Mouse (Mus musculus) C2C12 (cell line): ENCODE results near the gene Crygd. TPM values are rescaled to one million over a fixed set of nuclear protein-coding genes. Genes with fewer than 3 reads are reported as not detected.

Experiments used
- H3K27me3 ChIP-seq: one replicate; pipeline ENCODE4 v1.6.1; 2011; ENCODE audit not compliant: control insufficient read depth, insufficient read depth, insufficient read length
- H3K36me3 ChIP-seq: one replicate; pipeline ENCODE4 v1.6.1; 2011; ENCODE audit not compliant: control insufficient read depth, insufficient read depth
- H3K4me3 ChIP-seq: one replicate; pipeline ENCODE4 v1.5.1; 2011; ENCODE audit warnings: mild to moderate bottlenecking, control low read depth; ENCODE audit not compliant: poor library complexity, insufficient read depth, severe bottlenecking
- H3K79me2 ChIP-seq: one replicate; pipeline ENCODE4 v1.6.1; 2011; ENCODE audit not compliant: control insufficient read depth, insufficient read depth
- H3K79me3 ChIP-seq: one replicate; pipeline ENCODE4 v1.6.1; 2011; ENCODE audit warnings: low read depth, control low read depth
- H3ac ChIP-seq: one replicate; pipeline ENCODE3; 2011; ENCODE audit warnings: low read depth; ENCODE audit not compliant: control insufficient read depth, insufficient read length
- CEBPB ChIP-seq: IDR thresholded peaks from one replicate; pipeline ENCODE4 v1.6.1; 2011; ENCODE audit warnings: low read depth, mild to moderate bottlenecking, control low read depth, moderate library complexity
- CTCF ChIP-seq: IDR thresholded peaks from one replicate; pipeline ENCODE4 v1.5.1; 2011; ENCODE audit not compliant: control insufficient read depth, insufficient read depth, insufficient read length
- FOSL1 ChIP-seq: IDR thresholded peaks from one replicate; pipeline ENCODE4 v1.8.0; 2011; ENCODE audit warnings: mild to moderate bottlenecking, low read length; ENCODE audit not compliant: poor library complexity, insufficient read depth, severe bottlenecking
- MAX ChIP-seq: IDR thresholded peaks from one replicate; pipeline ENCODE4 v1.6.1; 2011; ENCODE audit warnings: mild to moderate bottlenecking, control low read depth
- MYOD1 ChIP-seq: IDR thresholded peaks from one replicate; pipeline ENCODE4 v1.6.1; 2011; ENCODE audit warnings: low read depth; ENCODE audit not compliant: control insufficient read depth, insufficient read length
- MYOG ChIP-seq: IDR thresholded peaks from one replicate; pipeline ENCODE4 v1.6.1; 2011; ENCODE audit not compliant: control insufficient read depth, insufficient read length; ENCODE audit errors: extremely low read depth
- USF1 ChIP-seq: IDR thresholded peaks from one replicate; pipeline ENCODE4 v1.6.1; 2011; ENCODE audit warnings: low read depth, mild to moderate bottlenecking, control low read depth, moderate library complexity
- polyA plus RNA-seq: library from polyadenylated mRNA; unstranded; fragments of >200 nt; fragmentation: generic; extraction: Trizol; gene quantifications from one replicate; pipeline ENCODE4 v1.2.1, GENCODE M21; 2012; ENCODE audit warnings: missing spikeins

Crygd gene
- polyA plus RNA-seq, 1 experiment: not detected

GRCm38 (mm10) chr1:65048781-65049180 is 14.5 kb downstream of the Crygd start:
- Histone ChIP-seq H3K79me2 (no peaks in the 10 kb centered on the region), H3K79me3 (no peaks in the 10 kb centered on the region), H3K4me3 (no peak overlapping the region), H3ac (no peak overlapping the region), H3K27me3 (peaks cover 4% of the 10 kb centered on the region), H3K36me3 (no peaks in the 10 kb centered on the region)
- no peak for TF ChIP-seq MYOD1
- TF ChIP-seq FOSL1: no peak

GRCm38 (mm10) chr1:65046401-65047109 is 16.7 kb downstream of the Crygd start:
- no peak overlapping the region for H3K4me3 ChIP-seq
- TF ChIP-seq MAX (no peak), USF1 (no peak), CTCF (no peak), CEBPB (no peak), MYOD1 (no peak)

GRCm38 (mm10) chr1:65043433-65043832 is 19.8 kb downstream of the Crygd start:
- Histone ChIP-seq H3ac (no peak overlapping the region), H3K27me3 (peaks cover 4% of the 10 kb centered on the region), H3K36me3 (no peaks in the 10 kb centered on the region), H3K79me2 (no peaks in the 10 kb centered on the region), H3K4me3 (no peak overlapping the region), H3K79me3 (no peaks in the 10 kb centered on the region)
- TF ChIP-seq MAX: no peak
- TF ChIP-seq MYOG: no peak
- TF ChIP-seq FOSL1: no peak
- TF ChIP-seq CTCF: no peak
- no peak for TF ChIP-seq MYOD1
- TF ChIP-seq USF1: no peak
- no peak for TF ChIP-seq CEBPB

More at GRCm38 (mm10) chr1:65046401-65047109, 16.7 kb downstream of the Crygd start:
- H3K79me3 ChIP-seq: no peaks in the 10 kb centered on the region
- H3ac ChIP-seq: no peak overlapping the region
- peaks cover 4% of the 10 kb centered on the region for H3K27me3 ChIP-seq
- no peaks in the 10 kb centered on the region for H3K79me2 ChIP-seq
- no peaks in the 10 kb centered on the region for H3K36me3 ChIP-seq

GRCm38 (mm10) chr1:65041837-65042236 is 21.4 kb downstream of the Crygd start:
- H3K27me3 ChIP-seq: peaks cover 4% of the 10 kb centered on the region
- TF ChIP-seq MAX (no peak), MYOD1 (no peak)
- H3K79me3 ChIP-seq: no peaks in the 10 kb centered on the region
- H3ac ChIP-seq: no peak overlapping the region
- no peaks in the 10 kb centered on the region for H3K79me2 ChIP-seq
- no peaks in the 10 kb centered on the region for H3K36me3 ChIP-seq
- no peak overlapping the region for H3K4me3 ChIP-seq

- H3K79me3 ChIP-seq: no peaks in the 10 kb centered on the region
- H3K27me3 ChIP-seq: peaks cover 4% of the 10 kb centered on the region
- H3K79me2 ChIP-seq: no peaks in the 10 kb centered on the region
- H3ac ChIP-seq: no peak overlapping the region
- H3K36me3 ChIP-seq: no peaks in the 10 kb centered on the region
- no peak overlapping the region for H3K4me3 ChIP-seq
- TF ChIP-seq MAX: no peak
- no peak for TF ChIP-seq MYOG
- no peak for TF ChIP-seq MYOD1
- no peak for TF ChIP-seq USF1
- TF ChIP-seq FOSL1: no peak
- TF ChIP-seq CEBPB: no peak
- TF ChIP-seq CTCF: no peak
Observed at GRCm38 (mm10) chr1:65040806-65041205, 22.4 kb downstream of the Crygd start.

- Histone ChIP-seq H3K79me3 (no peaks in the 10 kb centered on the region), H3K4me3 (no peak overlapping the region), H3K27me3 (peaks cover 4% of the 10 kb centered on the region), H3K79me2 (no peaks in the 10 kb centered on the region), H3ac (no peak overlapping the region), H3K36me3 (no peaks in the 10 kb centered on the region)
- no peak for TF ChIP-seq USF1
- TF ChIP-seq MYOG: no peak
- no peak for TF ChIP-seq FOSL1
- TF ChIP-seq MAX: no peak
- no peak for TF ChIP-seq CEBPB
- no peak for TF ChIP-seq CTCF
- TF ChIP-seq MYOD1: no peak
Observed at GRCm38 (mm10) chr1:65039679-65040078, 23.6 kb downstream of the Crygd start.
